In the genomic region with DNA sequence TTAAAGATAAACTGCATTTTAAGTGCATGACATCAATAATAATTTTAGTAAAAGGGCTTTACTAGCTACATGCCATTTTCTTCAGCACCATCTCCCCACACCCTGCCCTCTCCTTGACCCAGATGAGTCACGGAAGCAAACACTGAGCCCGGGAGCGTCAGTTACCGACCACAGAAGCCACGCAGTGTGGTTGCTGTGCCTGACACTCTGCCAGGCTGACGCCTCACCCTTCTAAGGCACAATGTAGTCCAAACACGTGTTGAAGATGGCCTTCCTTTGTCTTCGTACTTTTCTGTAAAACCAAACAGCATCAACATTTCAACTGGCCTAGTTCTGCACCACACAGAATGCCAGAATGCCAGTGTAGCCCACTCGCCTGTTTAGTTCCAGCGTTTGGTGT, we compare ENCODE assay signal across 11 mouse cellular contexts. TPM values are rescaled to one million over a fixed set of nuclear protein-coding genes. Genes with fewer than 3 reads are reported as not detected.
A peak's percentile ranks its signal among the peaks of the same experiment; 100 is the strongest.
DNase-seq lines count a peak whose midpoint lies in the region; ATAC-seq and TF ChIP-seq lines count a peak whose summit lies in the region.
"Had no signal": no experiment of that assay in that cellular context is flagged by ENCODE, and none has a peak within 500 bp of the region (broad histone marks: within the 10 kb centered on the region; RNA-seq: fewer than 3 reads in every experiment).

No protein-coding gene starts in this region.

- no peak for TF ChIP-seq CTCF in liver, postnatal 0 days (IDR thresholded peaks at IDR 0.05; ENCODE audit: low read depth)
- TF ChIP-seq CTCF in thymus, adult 2 months (IDR thresholded peaks at IDR 0.05; ENCODE audit: borderline replicate concordance, control insufficient read depth, extremely low read depth, insufficient read depth, low read length, poor library complexity), result no peak

- H3K36me3 ChIP-seq in heart, embryonic 10.5 days, result no peaks in the 10 kb centered on the region
- no peaks in the 10 kb centered on the region for H3K36me3 ChIP-seq in liver, postnatal 0 days (replicated peaks; ENCODE audit: insufficient read depth, low read length)
- no peaks in the 10 kb centered on the region for H3K36me3 ChIP-seq in thymus, adult 2 months (ENCODE audit: control insufficient read depth, insufficient read depth, low read length)
- no peaks in the 10 kb centered on the region for H3K36me3 ChIP-seq in forebrain, embryonic 15.5 days
- H3K36me3 ChIP-seq: hindbrain, embryonic 13.5 days; liver, embryonic 13.5 days had no signal

- no peak for ATAC-seq in liver, postnatal 0 days
- no peak for ATAC-seq in forebrain, embryonic 15.5 days (replicated peaks)

- DNase-seq in heart, adult 11 months, result peak; percentile 89
- no peak for DNase-seq in heart, embryonic 10.5 days (ENCODE audit: low spot score)
- DNase-seq in adipocyte (ENCODE audit: low spot score), result peak; percentile 53
- DNase-seq in liver, postnatal 0 days, result peak; percentile 23
- DNase-seq in thymus, adult 2 months, result peak; percentile 54
- no peak for DNase-seq in testis, postnatal 14 days (ENCODE audit: low spot score)
- DNase-seq in layer of hippocampus, adult 9-10 months (ENCODE audit: low spot score), result no peak
- DNase-seq: liver, embryonic 13.5 days; right cerebral cortex, adult 18-20 months had no signal

- H3K4me2 ChIP-seq in liver, postnatal 0 days (ENCODE audit: low read depth, low read length), result no peak overlapping the region
- H3K4me2 ChIP-seq in forebrain, embryonic 15.5 days (replicated peaks), result no peak overlapping the region
- H3K4me2 ChIP-seq: hindbrain, embryonic 13.5 days; liver, embryonic 13.5 days had no signal

- 68% methylated on average over 10 of the region's 10 CpGs for WGBS in heart, embryonic 10.5 days
- WGBS in liver, postnatal 0 days (ENCODE audit: insufficient replicate concordance), result 31% methylated on average over 10 of the region's 10 CpGs
- WGBS in thymus, adult 2 months, result 17% methylated on average over 10 of the region's 10 CpGs
- 81% methylated on average over 10 of the region's 10 CpGs for WGBS in forebrain, embryonic 15.5 days

- no peak for TF ChIP-seq EP300 in liver, postnatal 0 days (IDR thresholded peaks at IDR 0.05; ENCODE audit: low read depth)

- H3K9ac ChIP-seq in liver, postnatal 0 days (replicated peaks), result no peak overlapping the region
- H3K9ac ChIP-seq in forebrain, embryonic 15.5 days (replicated peaks), result no peak overlapping the region
- H3K9ac ChIP-seq: hindbrain, embryonic 13.5 days; liver, embryonic 13.5 days had no signal

- TF ChIP-seq POLR2A in thymus, adult 2 months (IDR thresholded peaks at IDR 0.05; ENCODE audit: control insufficient read depth, extremely low read depth, insufficient read depth, low read length, poor library complexity), result no peak

- H3K4me1 ChIP-seq in heart, embryonic 10.5 days, result no peaks in the 10 kb centered on the region
- H3K4me1 ChIP-seq in liver, postnatal 0 days (ENCODE audit: insufficient read depth), result no peaks in the 10 kb centered on the region; the same call in 1 of the 2 replicates
- H3K4me1 ChIP-seq in thymus, adult 2 months (replicated peaks; ENCODE audit: control insufficient read depth, insufficient read depth, low read length), result peaks cover 3% of the 10 kb centered on the region
- H3K4me1 ChIP-seq in forebrain, embryonic 15.5 days, result no peaks in the 10 kb centered on the region
- H3K4me1 ChIP-seq: hindbrain, embryonic 13.5 days; liver, embryonic 13.5 days had no signal

- no peak overlapping the region for H3K4me3 ChIP-seq in heart, embryonic 10.5 days
- no peak overlapping the region for H3K4me3 ChIP-seq in liver, postnatal 0 days (ENCODE audit: low read depth, low read length)
- H3K4me3 ChIP-seq in thymus, adult 2 months (ENCODE audit: control insufficient read depth, insufficient read depth, low read length), result no peak overlapping the region
- H3K4me3 ChIP-seq in forebrain, embryonic 15.5 days, result no peak overlapping the region
- H3K4me3 ChIP-seq: hindbrain, embryonic 13.5 days; liver, embryonic 13.5 days had no signal

- H3K27ac ChIP-seq in heart, embryonic 10.5 days, result no peak overlapping the region
- H3K27ac ChIP-seq in liver, postnatal 0 days (ENCODE audit: low read depth), result no peak overlapping the region
- H3K27ac ChIP-seq in thymus, adult 2 months (ENCODE audit: control insufficient read depth, insufficient read depth, low read length), result no peak overlapping the region
- no peak overlapping the region for H3K27ac ChIP-seq in forebrain, embryonic 15.5 days (replicated peaks)
- H3K27ac ChIP-seq: hindbrain, embryonic 13.5 days; liver, embryonic 13.5 days had no signal

- H3K27me3 ChIP-seq in heart, embryonic 10.5 days (ENCODE audit: insufficient read depth, poor library complexity, severe bottlenecking), result no peaks in the 10 kb centered on the region
- no peaks in the 10 kb centered on the region for H3K27me3 ChIP-seq in liver, postnatal 0 days (ENCODE audit: insufficient read depth, low read length)
- no peaks in the 10 kb centered on the region for H3K27me3 ChIP-seq in thymus, adult 2 months (ENCODE audit: control insufficient read depth, insufficient read depth, low read length)
- H3K27me3 ChIP-seq in forebrain, embryonic 15.5 days, result no peaks in the 10 kb centered on the region
- H3K27me3 ChIP-seq: hindbrain, embryonic 13.5 days; liver, embryonic 13.5 days had no signal

- no peaks in the 10 kb centered on the region for H3K9me3 ChIP-seq in heart, embryonic 10.5 days
- no peaks in the 10 kb centered on the region for H3K9me3 ChIP-seq in liver, postnatal 0 days (ENCODE audit: low read length)
- no peaks in the 10 kb centered on the region for H3K9me3 ChIP-seq in forebrain, embryonic 15.5 days
- H3K9me3 ChIP-seq: hindbrain, embryonic 13.5 days; liver, embryonic 13.5 days had no signal

RNA-seq across cellular contexts. Expression of a gene that starts 27.1 kb away (rescaled TPM):
- polyA plus RNA-seq in heart, embryonic 10.5 days (2016; fragmentation: Nextera tagmentation; extraction: Ambion mirVana), result 1.5 and 3.6 TPM in 2 replicates
- 20.5 and 22.8 TPM in 2 replicates for polyA plus RNA-seq in liver, postnatal 0 days (2015; fragmentation: Nextera tagmentation; extraction: Ambion mirVana)
- 12.6 and 12.7 TPM in 2 replicates for polyA plus RNA-seq in thymus, adult 2 months (2012; rRNA removed)
- 2.7 and 5.1 TPM in 2 replicates for polyA plus RNA-seq in forebrain, embryonic 15.5 days (2015; fragmentation: Nextera tagmentation; extraction: Ambion mirVana)

RNA-seq across cellular contexts. Expression of a gene that starts 59.7 kb away (rescaled TPM):
- 0.14 TPM in 1 of 2 replicates, not detected in the other for polyA plus RNA-seq in heart, embryonic 10.5 days (2016; fragmentation: Nextera tagmentation; extraction: Ambion mirVana)
- 0.06 and 0.07 TPM in 2 replicates for polyA plus RNA-seq in liver, postnatal 0 days (2015; fragmentation: Nextera tagmentation; extraction: Ambion mirVana)
- 0.28 and 0.31 TPM in 2 replicates for polyA plus RNA-seq in thymus, adult 2 months (2012; rRNA removed)
- polyA plus RNA-seq in forebrain, embryonic 15.5 days (2015; fragmentation: Nextera tagmentation; extraction: Ambion mirVana), result 2.2 and 3.0 TPM in 2 replicates
- polyA plus RNA-seq: liver, embryonic 13.5 days had no signal

Comparison
In these comparisons a context has a peak if more than half of its experiments do, and no peak if none do; other contexts are left out.
1. DNase-seq: peak in heart, adult 11 months (single experiment), adipocyte (single experiment), liver, postnatal 0 days (single experiment) and thymus, adult 2 months (single experiment); none in heart, embryonic 10.5 days (single experiment), testis, postnatal 14 days (single experiment) and layer of hippocampus, adult 9-10 months (single experiment).